Mouse (Mus musculus): ENCODE measurements around the gene Rcan2.

DNA sequence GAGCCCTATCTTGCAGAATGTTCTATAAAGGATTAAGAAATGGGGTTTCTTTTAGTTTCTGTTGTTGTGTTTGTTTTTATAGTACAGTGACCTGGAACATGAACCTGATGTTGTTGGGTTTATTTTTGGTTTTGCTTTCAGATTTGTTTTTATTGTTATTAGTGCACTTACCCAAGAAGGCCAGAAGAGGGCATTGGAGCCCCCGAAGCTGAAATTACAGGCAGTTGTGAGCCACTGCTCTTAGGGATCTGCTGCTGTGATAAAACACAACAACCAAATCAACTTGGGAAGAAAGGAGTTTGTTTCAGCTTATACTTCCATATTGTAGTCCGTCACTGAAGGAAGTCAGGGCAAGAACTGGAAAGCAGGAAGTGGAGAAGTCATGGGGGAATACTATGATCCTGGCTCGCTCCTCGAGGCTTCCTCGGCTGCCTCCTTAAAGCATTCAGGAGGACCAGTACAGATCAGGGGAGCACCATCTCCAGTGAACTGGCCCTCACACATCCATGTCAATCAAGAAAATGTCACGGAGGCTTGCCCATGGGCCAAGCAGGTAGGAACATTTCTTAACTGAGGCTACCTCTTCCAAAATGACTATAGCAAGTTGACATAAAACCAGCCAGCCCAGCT is 275.0 kb downstream of the Rcan2 start:
- TF ChIP-seq POLR2A (IDR thresholded peaks at IDR 0.05; ENCODE audit: low read depth, low read length) (no peak), CTCF (IDR thresholded peaks at IDR 0.05; ENCODE audit: extremely low read depth, insufficient read length, insufficient replicate concordance, low read depth, low read length) (peak; percentile 73; the same call in 1 of the 2 replicates)
